Mouse (Mus musculus) small intestine, adult 2 months (tissue): ENCODE data around the gene Sypl2. TPM values are rescaled to one million over a fixed set of nuclear protein-coding genes. Genes with fewer than 3 reads are reported as not detected.

Source experiments
- H3K27ac ChIP-seq: fragments of 200-500 bp; 2 replicates; pipeline ENCODE4 v1.5.1; 2012; ENCODE audit warnings: low read depth, low read length, control low read depth, inconsistent platforms; ENCODE audit not compliant: insufficient read depth
- H3K27me3 ChIP-seq: fragments of 200-500 bp; 2 replicates; pipeline ENCODE4 v1.6.1; 2012; ENCODE audit warnings: mild to moderate bottlenecking, moderate library complexity, low read length, inconsistent platforms; ENCODE audit not compliant: control insufficient read depth, insufficient read depth
- H3K36me3 ChIP-seq: fragments of 200-500 bp; 2 replicates; pipeline ENCODE4 v1.6.1; 2012; ENCODE audit warnings: mild to moderate bottlenecking, low read length, control low read depth, inconsistent platforms; ENCODE audit not compliant: control insufficient read depth, insufficient read depth
- H3K4me1 ChIP-seq: fragments of 200-500 bp; 2 replicates; pipeline ENCODE4 v1.6.1; 2012; ENCODE audit warnings: low read length, inconsistent platforms, mixed read lengths; ENCODE audit not compliant: control insufficient read depth, insufficient read depth, insufficient read length
- H3K4me3 ChIP-seq: fragments of 200-500 bp; 2 replicates; pipeline ENCODE4 v1.5.1; 2012; ENCODE audit warnings: low read depth, mild to moderate bottlenecking, control low read depth, inconsistent platforms, low read length, moderate library complexity
- CTCF ChIP-seq: fragments of 200-500 bp; IDR thresholded peaks from 2 replicates; pipeline ENCODE4 v1.5.1; 2012; ENCODE audit warnings: low read depth, mild to moderate bottlenecking, control low read depth, inconsistent platforms, low read length, moderate library complexity, mixed read lengths; ENCODE audit not compliant: insufficient replicate concordance, insufficient read length; ENCODE audit errors: extremely low read depth
- POLR2A ChIP-seq: fragments of 200-500 bp; IDR thresholded peaks from 2 replicates; pipeline ENCODE4 v1.6.1; 2012; ENCODE audit warnings: low read depth, mild to moderate bottlenecking, control low read depth, inconsistent platforms, low read length, moderate library complexity
- WGBS: fragments of 180-500 bp; shearing (Covaris S2); methylation state at CpG from one replicate; pipeline ENCODE4 v1.1.7; 2018; 5-methylcytosine and 5-hydroxymethylcytosine counted together
- polyA plus RNA-seq: library from polyadenylated mRNA; depleted of rRNA; stranded (reverse); fragments of >200 nt; gene quantifications from 2 replicates; pipeline ENCODE4 v1.2.3, GENCODE M21; 2012; rRNA removed

Gene Sypl2
- polyA plus RNA-seq, result 2.5 and 6.3 TPM in 2 replicates

DNA sequence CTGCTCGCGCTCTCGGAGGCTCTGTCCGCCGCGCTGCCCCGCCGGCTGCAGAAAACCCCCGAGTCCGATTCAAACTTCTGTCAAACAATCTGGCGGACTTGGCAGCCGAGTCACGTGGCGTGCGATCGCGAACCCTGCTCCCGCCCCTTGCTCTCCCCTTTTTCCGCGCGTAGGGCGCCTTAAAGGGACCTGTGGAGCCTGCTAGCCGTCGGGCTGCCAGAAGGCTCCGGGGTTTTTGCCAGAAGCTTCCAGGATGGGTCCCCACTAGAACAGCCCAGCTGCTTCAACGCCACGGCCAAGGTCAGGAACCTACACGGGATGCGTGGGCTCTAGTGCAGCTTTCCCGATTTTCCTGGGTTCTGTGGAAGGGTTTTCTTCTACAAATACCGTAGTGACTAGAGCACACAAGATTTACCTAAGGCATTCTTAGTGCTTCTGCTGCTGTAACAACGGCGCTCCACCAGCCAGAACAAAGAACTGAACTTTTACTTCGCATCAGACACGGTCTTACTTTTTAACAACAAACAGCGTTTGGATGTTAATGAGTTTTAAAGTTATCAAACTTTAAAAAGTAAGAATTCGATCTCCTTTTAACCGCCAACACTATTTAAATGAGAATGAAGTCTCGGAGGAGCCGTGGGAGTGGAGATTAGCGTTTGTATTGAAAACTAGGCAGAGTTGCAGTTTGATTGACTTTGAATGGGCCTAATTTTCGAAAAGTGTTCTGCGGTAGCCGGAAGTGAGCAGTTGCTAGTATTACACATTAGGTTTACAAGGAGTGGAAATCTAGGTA, at the start of gene Sypl2:
Sypl2 (minus strand) TSS at position 91 of the 793 bp plus-strand sequence.
- no peak within 1 kb of the TSS for H3K27ac ChIP-seq
- peaks cover 11% of the 10 kb centered on the region; the same call in 1 of the 2 replicates for H3K27me3 ChIP-seq
- H3K36me3 ChIP-seq, result no peaks in the 10 kb centered on the region
- no peaks in the 10 kb centered on the region; the same call in 1 of the 2 replicates for H3K4me1 ChIP-seq
- WGBS, result 5% methylated on average over 44 of the region's 44 CpGs
- H3K4me3 ChIP-seq, result peak within 1 kb of the TSS; percentile 59
- TF ChIP-seq CTCF, result no peak
- no peak for TF ChIP-seq POLR2A

DNA sequence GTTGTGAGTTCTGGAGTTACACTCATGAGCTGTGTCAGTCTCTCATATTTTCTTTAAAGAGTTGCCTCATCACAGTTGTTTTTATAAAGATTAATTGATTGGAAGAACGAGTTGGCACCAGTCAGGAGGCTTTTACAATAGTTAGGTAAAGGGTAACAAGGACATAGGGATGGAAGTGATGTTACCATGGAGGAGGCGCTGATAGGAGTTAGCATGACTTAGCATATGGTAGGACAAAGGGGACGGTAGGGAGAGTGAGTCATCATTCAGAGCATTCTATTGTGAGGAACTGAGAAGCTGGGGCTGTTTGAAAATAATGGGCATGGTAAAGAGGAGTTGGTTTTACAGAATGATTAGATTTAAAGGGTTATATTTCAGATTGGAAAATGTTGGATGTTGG, 32.9 kb upstream of the Sypl2 start:
- no peak overlapping the region for H3K4me3 ChIP-seq
- H3K27ac ChIP-seq, result no peak overlapping the region
- 51% methylated on average over 3 of the region's 3 CpGs for WGBS
- H3K4me1 ChIP-seq, result peaks cover 3% of the 10 kb centered on the region; the same call in 1 of the 2 replicates
- TF ChIP-seq POLR2A, result no peak
- TF ChIP-seq CTCF, result no peak
- no peaks in the 10 kb centered on the region for H3K27me3 ChIP-seq
- H3K36me3 ChIP-seq, result peaks cover 16% of the 10 kb centered on the region

DNA sequence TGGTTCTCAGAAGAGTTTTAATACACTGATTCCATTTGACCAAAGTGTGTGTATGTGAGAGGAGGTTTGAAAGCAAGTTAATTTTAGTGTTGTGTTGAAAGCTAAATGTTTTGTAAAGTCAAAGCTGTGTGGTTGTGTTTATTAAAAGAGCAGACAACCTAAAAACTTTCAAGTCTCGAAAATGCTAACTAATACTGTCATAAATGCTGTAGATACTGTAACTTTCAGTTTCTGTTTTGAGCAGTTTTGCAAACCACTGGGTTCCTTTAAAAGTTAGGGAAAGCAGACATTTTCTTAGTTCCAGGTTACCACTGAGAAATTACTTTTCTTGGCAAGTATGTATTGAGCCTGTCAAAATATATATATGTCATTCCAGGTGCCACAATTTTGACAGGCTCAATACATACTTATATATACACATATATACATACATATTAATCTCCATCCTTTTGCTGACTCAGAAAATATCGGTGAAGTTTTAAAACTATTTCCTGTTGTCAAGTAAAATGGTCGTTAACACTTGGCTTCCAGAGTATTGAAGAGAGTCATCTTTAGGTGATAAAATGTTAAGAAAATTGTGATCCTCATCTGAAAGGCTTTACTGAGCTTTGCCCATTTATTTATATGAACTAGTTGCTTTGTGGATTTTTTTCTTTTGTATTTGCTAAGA, 31.5 kb upstream of the Sypl2 start:
- H3K27me3 ChIP-seq, result no peaks in the 10 kb centered on the region
- no peak for TF ChIP-seq POLR2A
- 7% methylated on average over 3 of the region's 3 CpGs for WGBS
- H3K4me3 ChIP-seq, result no peak overlapping the region; the same call in 1 of the 2 replicates
- peaks cover 3% of the 10 kb centered on the region; the same call in 1 of the 2 replicates for H3K4me1 ChIP-seq
- peak overlapping the region; percentile 78 for H3K27ac ChIP-seq
- peaks cover 10% of the 10 kb centered on the region for H3K36me3 ChIP-seq

DNA sequence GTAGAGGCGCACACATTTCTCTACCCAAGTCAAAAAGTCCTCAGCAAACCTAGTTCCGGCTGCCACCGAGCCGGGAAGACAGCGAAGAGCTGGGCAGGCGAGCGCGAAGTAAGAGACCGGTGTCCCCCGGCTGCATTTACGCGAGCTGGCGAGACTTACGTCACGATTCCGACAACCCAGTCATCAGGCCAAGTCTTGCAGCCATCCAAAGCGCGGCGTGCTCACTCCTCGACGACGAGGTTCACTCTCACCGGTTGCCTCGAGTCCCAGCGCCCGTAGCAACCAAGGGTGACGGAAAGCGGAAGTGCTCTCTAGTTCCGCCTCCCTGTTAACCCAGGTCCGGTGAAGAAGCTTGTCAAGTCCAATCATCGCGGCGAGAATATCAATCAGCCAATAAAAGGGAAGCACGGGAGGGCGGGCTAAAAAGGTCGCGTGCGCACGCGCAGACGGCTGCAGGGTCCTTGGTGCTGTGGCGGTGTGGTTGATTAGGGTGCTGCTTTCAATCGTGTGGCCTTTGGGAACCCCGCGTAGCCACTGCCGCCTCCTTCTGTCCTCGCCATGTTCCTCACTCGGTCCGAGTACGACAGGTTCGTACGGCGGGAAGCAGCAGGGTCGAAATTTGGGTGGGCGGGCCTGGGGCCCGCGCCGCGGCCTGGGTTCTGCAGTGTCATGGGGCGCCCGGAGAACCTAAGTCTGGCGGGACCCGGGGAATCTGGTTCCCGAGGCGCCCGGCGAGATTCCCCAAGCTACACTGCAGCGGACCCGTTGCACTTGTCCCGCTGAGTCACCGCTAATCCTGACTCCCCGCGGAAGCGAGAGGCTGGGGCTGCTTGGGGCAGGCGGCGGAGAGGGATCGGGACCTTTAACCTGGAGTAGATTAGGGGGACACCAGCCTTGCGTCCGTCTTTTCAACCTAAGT, 30.5 kb upstream of the Sypl2 start, which contains the start of gene Psma5:
Psma5 (plus strand) TSS at position 208 of the 919 bp plus-strand sequence.
- H3K27ac ChIP-seq, result peak within 1 kb of the TSS; percentile 78
- no peak for TF ChIP-seq CTCF
- no peak for TF ChIP-seq POLR2A
- under 1% methylated on average over 79 of the region's 79 CpGs for whole genome bisulfite sequencing

GRCm38 (mm10) chr3:108246857-108247256, 20.4 kb upstream of the Sypl2 start:
- Histone ChIP-seq H3K36me3 (no peaks in the 10 kb centered on the region), H3K27me3 (no peaks in the 10 kb centered on the region), H3K4me1 (no peaks in the 10 kb centered on the region), H3K27ac (no peak overlapping the region), H3K4me3 (no peak overlapping the region)
- WGBS, result 76% methylated on average over 2 of the region's 2 CpGs
- no peak for TF ChIP-seq CTCF
- TF ChIP-seq POLR2A, result no peak

More for the DNA sequence above, 30.5 kb upstream of the Sypl2 start, which contains the start of gene Psma5:
- Histone ChIP-seq H3K4me1 (peaks cover 3% of the 10 kb centered on the region; the same call in 1 of the 2 replicates), H3K36me3 (peaks cover 3% of the 10 kb centered on the region), H3K27me3 (no peaks in the 10 kb centered on the region), H3K4me3 (peak within 1 kb of the TSS; percentile 77)

DNA sequence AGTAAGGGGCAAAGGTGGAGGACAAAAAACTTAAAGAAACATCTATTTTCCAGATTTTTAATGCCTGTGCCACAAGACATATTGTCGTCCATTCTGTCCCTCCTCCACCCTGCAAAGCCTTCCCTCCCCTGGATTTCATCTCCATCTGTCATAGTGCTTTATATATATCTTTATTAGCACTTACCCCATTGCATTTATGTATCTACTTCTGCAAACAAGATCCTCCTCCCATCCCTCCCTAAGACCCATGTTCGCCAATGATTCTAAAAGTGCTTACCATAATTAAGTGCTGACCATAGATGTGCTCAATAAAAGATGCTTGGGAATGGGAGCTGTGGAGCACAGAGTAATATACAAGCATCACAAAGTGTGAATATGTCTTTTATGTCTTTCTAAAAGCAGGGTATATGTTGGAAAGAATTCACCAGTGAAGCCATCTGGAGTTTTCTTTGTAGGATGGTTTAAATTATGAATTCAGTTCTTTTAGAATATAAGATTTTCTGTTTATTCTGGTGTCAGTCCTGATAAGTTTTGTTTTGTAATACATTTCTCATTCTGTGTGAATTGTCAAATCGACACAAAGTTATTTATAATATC, 14.9 kb upstream of the Sypl2 start:
- 90% methylated on average over 3 of the region's 3 CpGs for WGBS
- H3K4me3 ChIP-seq, result no peak overlapping the region
- no peaks in the 10 kb centered on the region for H3K4me1 ChIP-seq
- H3K36me3 ChIP-seq, result no peaks in the 10 kb centered on the region
- H3K27ac ChIP-seq, result no peak overlapping the region
- no peak for TF ChIP-seq CTCF
- no peak for TF ChIP-seq POLR2A
- H3K27me3 ChIP-seq, result no peaks in the 10 kb centered on the region
